Mouse (Mus musculus) liver, embryonic 11.5 days (tissue): ENCODE data around the gene Epp13. TPM values are rescaled to one million over a fixed set of nuclear protein-coding genes. Genes with fewer than 3 reads are reported as not detected.
"Not testable (repeated sequence)": the region's sequence is repeated elsewhere in the genome, so short reads cannot be mapped to it uniquely, and the experiment has no call there.

Experiments used
- ATAC-seq: fragments of 200-750 bp; cut with Nextera tagmentation; replicated peaks from 2 replicates; pipeline ENCODE4 v1.8.0; 2017; ENCODE audit warnings: moderate number of reproducible peaks, mild to moderate bottlenecking, moderate TSS enrichment, moderate library complexity; ENCODE audit not compliant: low FRiP score
- DNase-seq: peaks from one replicate; pipeline ENCODE4 v3.0.0-alpha.2; 2017; ENCODE audit warnings: low spot score
- H3K27ac ChIP-seq: fragments of 300-500 bp; sonication (generic); 2 replicates; pipeline ENCODE4 v1.5.1; 2014; ENCODE audit warnings: mild to moderate bottlenecking, low read depth, low read length, control low read depth
- H3K27me3 ChIP-seq: fragments of 300-500 bp; sonication (generic); replicated peaks from 2 replicates; pipeline ENCODE4 v1.6.1; 2014; ENCODE audit warnings: low read length, mixed read lengths; ENCODE audit not compliant: control insufficient read depth, insufficient read depth
- H3K36me3 ChIP-seq: fragments of 300-500 bp; sonication (generic); 2 replicates; pipeline ENCODE4 v1.6.1; 2014; ENCODE audit warnings: mild to moderate bottlenecking, low read length, moderate library complexity, mixed read lengths; ENCODE audit not compliant: control insufficient read depth, insufficient read depth
- H3K4me1 ChIP-seq: fragments of 300-500 bp; sonication (generic); replicated peaks from 2 replicates; pipeline ENCODE4 v1.6.1; 2014; ENCODE audit warnings: low read length, mixed read lengths; ENCODE audit not compliant: control insufficient read depth, insufficient read depth
- H3K4me2 ChIP-seq: fragments of 300-500 bp; sonication (generic); 2 replicates; pipeline ENCODE4 v1.6.1; 2014; ENCODE audit warnings: mild to moderate bottlenecking, control low read depth, moderate library complexity
- H3K4me3 ChIP-seq: fragments of 300-500 bp; sonication (generic); 2 replicates; pipeline ENCODE4 v1.5.1; 2014; ENCODE audit warnings: low read depth, low read length, control low read depth
- H3K9ac ChIP-seq: fragments of 300-500 bp; sonication (generic); 2 replicates; pipeline ENCODE4 v1.6.1; 2014; ENCODE audit warnings: low read depth, low read length, control low read depth
- H3K9me3 ChIP-seq: fragments of 300-500 bp; sonication (generic); 2 replicates; pipeline ENCODE4 v1.6.1; 2016; ENCODE audit warnings: low read length, inconsistent platforms, mixed read lengths; ENCODE audit not compliant: control insufficient read depth
- WGBS: fragments of 180-500 bp; shearing (Covaris S2); extraction: QIAGEN DNeasy Blood & Tissue Kit; methylation state at CpG from one replicate; pipeline ENCODE4 v1.1.7; 2014; 5-methylcytosine and 5-hydroxymethylcytosine counted together
- polyA plus RNA-seq: library from polyadenylated mRNA; unstranded; fragments of >200 nt; fragmentation: Nextera tagmentation; extraction: Ambion mirVana; gene quantifications from 2 replicates; pipeline ENCODE4 v1.2.1, GENCODE M21; 2014

The Epp13 gene
- polyA plus RNA-seq, result not detected in 2 replicates

GRCm38 (mm10) chr7:6252410-6252809, at the start of gene Epp13:
Gene Epp13, plus strand, starts transcription at chr7:6252710.
- DNase-seq (no peak), ATAC-seq (no peak)
- Histone ChIP-seq H3K4me2 (no peak within 1 kb of the TSS), H3K27me3 (no peaks in the 10 kb centered on the region), H3K4me1 (no peaks in the 10 kb centered on the region), H3K27ac (no peak within 1 kb of the TSS), H3K9me3 (no peaks in the 10 kb centered on the region; the same call in 1 of the 2 replicates), H3K4me3 (no peak within 1 kb of the TSS), H3K9ac (no peak within 1 kb of the TSS), H3K36me3 (no peaks in the 10 kb centered on the region)
- WGBS, result 78% methylated on average over 6 of the region's 6 CpGs

- H3K36me3 ChIP-seq, result no peaks in the 10 kb centered on the region
- DNase-seq (no peak), ATAC-seq (no peak)
- H3K4me2 ChIP-seq, result no peak overlapping the region
- WGBS, result 70% methylated on average over 3 of the region's 3 CpGs
- no peaks in the 10 kb centered on the region for H3K9me3 ChIP-seq
- no peak overlapping the region for H3K27ac ChIP-seq
- no peaks in the 10 kb centered on the region for H3K4me1 ChIP-seq
- no peak overlapping the region for H3K4me3 ChIP-seq
- H3K27me3 ChIP-seq, result no peaks in the 10 kb centered on the region
- no peak overlapping the region for H3K9ac ChIP-seq
Measured at GRCm38 (mm10) chr7:6204200-6204599, 48.3 kb upstream of the Epp13 start.

- H3K9me3 ChIP-seq, result no peaks in the 10 kb centered on the region
- H3K4me1 ChIP-seq, result no peaks in the 10 kb centered on the region
- ATAC-seq (no peak), DNase-seq (no peak)
- no peak overlapping the region for H3K27ac ChIP-seq
- H3K27me3 ChIP-seq, result no peaks in the 10 kb centered on the region
- WGBS, result 36% methylated on average over 5 of the region's 5 CpGs
- no peak overlapping the region for H3K9ac ChIP-seq
- no peak overlapping the region for H3K4me2 ChIP-seq
- H3K4me3 ChIP-seq, result no peak overlapping the region
- no peaks in the 10 kb centered on the region for H3K36me3 ChIP-seq
Measured at GRCm38 (mm10) chr7:6213144-6213543, 39.4 kb upstream of the Epp13 start.

GRCm38 (mm10) chr7:6214691-6215090, 37.8 kb upstream of the Epp13 start:
- not testable (repeated sequence) for H3K36me3 ChIP-seq, H3K4me3 ChIP-seq, ATAC-seq, H3K27me3 ChIP-seq, H3K27ac ChIP-seq, H3K9ac ChIP-seq, DNase-seq, H3K4me1 ChIP-seq, H3K9me3 ChIP-seq, H3K4me2 ChIP-seq
- WGBS, result 70% methylated on average over 3 of the region's 4 CpGs

GRCm38 (mm10) chr7:6220147-6220546, 32.4 kb upstream of the Epp13 start:
- ATAC-seq (no peak), DNase-seq (no peak)
- 44% methylated on average over 3 of the region's 3 CpGs for WGBS
- Histone ChIP-seq H3K27ac (no peak overlapping the region), H3K36me3 (no peaks in the 10 kb centered on the region), H3K27me3 (no peaks in the 10 kb centered on the region), H3K4me2 (no peak overlapping the region), H3K4me3 (no peak overlapping the region), H3K9me3 (peaks cover 4% of the 10 kb centered on the region; the same call in 1 of the 2 replicates), H3K9ac (no peak overlapping the region), H3K4me1 (no peaks in the 10 kb centered on the region)

GRCm38 (mm10) chr7:6221978-6222377, 30.5 kb upstream of the Epp13 start, which contains the start of gene Zscan5b:
Gene Zscan5b, plus strand, starts transcription at chr7:6222278.
- ATAC-seq (no peak), DNase-seq (no peak)
- no peak within 1 kb of the TSS for H3K4me2 ChIP-seq
- H3K36me3 ChIP-seq, result no peaks in the 10 kb centered on the region
- H3K9me3 ChIP-seq, result peaks cover 4% of the 10 kb centered on the region; the same call in 1 of the 2 replicates
- no peaks in the 10 kb centered on the region for H3K27me3 ChIP-seq
- 86% methylated on average over 12 of the region's 12 CpGs for WGBS
- H3K4me3 ChIP-seq, result no peak within 1 kb of the TSS
- no peaks in the 10 kb centered on the region for H3K4me1 ChIP-seq
- H3K27ac ChIP-seq, result no peak within 1 kb of the TSS
- H3K9ac ChIP-seq, result no peak within 1 kb of the TSS

- WGBS, result 56% methylated on average over 8 of the region's 8 CpGs
- H3K4me1 ChIP-seq, H3K36me3 ChIP-seq, H3K27ac ChIP-seq, ATAC-seq, H3K4me2 ChIP-seq, DNase-seq, H3K4me3 ChIP-seq, H3K9ac ChIP-seq, H3K9me3 ChIP-seq, H3K27me3 ChIP-seq: not testable (repeated sequence)
Measured at GRCm38 (mm10) chr7:6228491-6228890, 24.0 kb upstream of the Epp13 start.

- 47% methylated on average over 11 of the region's 11 CpGs for whole genome bisulfite sequencing
- Histone ChIP-seq H3K9ac (no peak overlapping the region), H3K4me1 (no peaks in the 10 kb centered on the region), H3K4me2 (no peak overlapping the region), H3K36me3 (no peaks in the 10 kb centered on the region), H3K4me3 (no peak overlapping the region), H3K27ac (no peak overlapping the region), H3K9me3 (no peaks in the 10 kb centered on the region), H3K27me3 (no peaks in the 10 kb centered on the region)
- DNase-seq (no peak), ATAC-seq (no peak)
Measured at GRCm38 (mm10) chr7:6239787-6240186, 12.7 kb upstream of the Epp13 start.

GRCm38 (mm10) chr7:6240841-6241425, 11.6 kb upstream of the Epp13 start:
- WGBS, result 16% methylated on average over 1 of the region's 1 CpGs
- H3K36me3 ChIP-seq, H3K4me1 ChIP-seq, ATAC-seq, H3K9ac ChIP-seq, H3K27ac ChIP-seq, H3K4me2 ChIP-seq, H3K27me3 ChIP-seq, DNase-seq, H3K9me3 ChIP-seq, H3K4me3 ChIP-seq: not testable (repeated sequence)
